Mouse (Mus musculus) lung, postnatal 25 days (tissue): ENCODE data around the gene Slc39a11.

ENCODE experiments used
- DNase-seq: peaks from one replicate; pipeline ENCODE4 v3.0.0; 2022; ENCODE audit warnings: low spot score

Slc39a11 gene

GRCm38 (mm10) chr11:113284951-113285741 is 364.7 kb downstream of the Slc39a11 start:
- no peak for DNase-seq

DNA sequence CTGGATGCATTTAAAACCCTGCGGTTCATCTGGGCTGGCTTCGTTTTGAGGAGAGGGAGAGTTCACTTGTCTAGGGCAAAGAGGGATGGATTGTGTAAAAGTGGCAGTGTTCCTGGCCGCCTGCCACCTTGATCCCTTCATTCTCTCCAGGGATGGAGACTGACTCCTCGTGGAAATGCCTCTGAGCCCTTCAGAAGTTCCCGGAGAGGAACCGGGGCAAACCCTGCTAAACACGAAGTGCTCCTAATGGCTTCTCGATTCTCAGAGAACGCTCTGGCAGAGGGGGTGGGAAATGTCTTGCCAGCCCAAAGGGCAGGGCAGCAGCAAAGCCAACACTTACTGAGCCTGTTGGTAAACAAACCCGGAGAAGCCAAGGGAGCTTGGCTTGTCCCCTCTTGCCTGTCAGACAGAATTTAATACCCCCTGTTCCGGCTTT is 366.5 kb downstream of the Slc39a11 start:
- peak; percentile 28 for DNase-seq

- DNase-seq: no peak
Measured at GRCm38 (mm10) chr11:113278238-113278637, 371.6 kb downstream of the Slc39a11 start.

DNA sequence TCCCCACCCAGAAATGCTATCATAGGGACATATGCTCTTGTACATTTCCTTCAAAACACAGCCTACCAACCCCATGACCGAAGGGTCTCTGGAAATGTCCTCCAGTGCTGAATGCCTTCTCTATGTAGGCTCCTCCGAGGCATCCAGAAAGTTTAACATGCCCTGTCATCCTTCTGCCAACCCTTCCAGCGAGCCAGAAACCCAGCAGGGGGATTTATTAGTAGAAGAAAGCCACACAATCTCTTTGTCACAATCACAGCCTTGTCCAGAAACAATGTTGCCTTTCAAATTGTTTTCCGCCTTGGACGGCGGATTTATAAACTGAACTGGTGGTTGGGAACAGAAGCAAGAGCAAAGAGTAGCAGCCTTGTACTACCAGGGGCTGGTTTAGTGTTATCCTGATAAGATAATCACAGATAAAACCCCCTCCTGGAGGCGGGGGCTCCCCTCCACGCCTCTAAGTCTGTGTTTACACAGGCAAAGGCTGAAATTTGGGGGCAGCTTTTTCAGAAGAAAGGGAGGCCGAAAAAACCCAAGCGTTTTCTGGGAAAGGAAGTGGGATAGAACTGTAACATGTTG is 372.8 kb downstream of the Slc39a11 start:
- DNase-seq: no peak

DNA sequence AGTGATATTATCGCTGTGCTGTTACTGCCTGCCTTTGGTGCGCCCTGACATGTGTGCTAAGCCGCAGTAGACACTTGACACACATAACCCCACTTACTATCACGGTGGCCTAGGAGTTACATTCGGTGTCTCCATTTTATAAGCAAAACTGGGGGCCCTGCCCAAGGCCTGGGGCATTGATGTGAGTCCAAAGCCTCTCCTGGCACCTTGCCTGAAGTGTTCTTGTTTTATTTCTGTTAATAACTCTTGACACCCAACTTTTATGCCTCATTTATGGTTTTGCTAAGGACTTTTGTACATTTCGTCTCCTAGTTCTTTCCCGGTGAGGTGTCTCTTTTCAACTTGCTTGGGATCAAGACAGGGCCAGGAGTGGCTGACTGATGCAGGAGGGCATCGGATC is 373.4 kb downstream of the Slc39a11 start:
- no peak for DNase-seq

DNA sequence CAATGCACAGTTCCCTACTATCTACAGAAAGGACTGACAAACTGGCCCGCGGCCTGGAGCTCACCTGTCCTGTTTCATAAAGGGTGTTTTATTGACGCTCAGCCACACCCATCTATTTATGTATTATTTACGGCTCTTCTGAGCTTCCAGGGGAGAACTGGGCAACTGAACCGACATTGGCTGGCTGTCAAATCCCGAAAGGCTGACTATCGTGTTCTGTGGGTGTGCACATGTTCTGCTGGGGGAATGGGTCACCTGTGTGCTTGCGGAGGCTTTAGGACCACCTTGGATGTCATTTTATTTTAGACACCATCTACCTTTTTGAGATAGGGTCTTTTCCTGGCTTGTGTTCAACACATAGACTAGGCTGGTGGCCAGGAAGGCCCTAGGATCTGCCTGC is 375.8 kb downstream of the Slc39a11 start:
- DNase-seq: no peak

GRCm38 (mm10) chr11:113271857-113272256 is 378.0 kb downstream of the Slc39a11 start:
- peak; percentile 26 for DNase-seq

DNA sequence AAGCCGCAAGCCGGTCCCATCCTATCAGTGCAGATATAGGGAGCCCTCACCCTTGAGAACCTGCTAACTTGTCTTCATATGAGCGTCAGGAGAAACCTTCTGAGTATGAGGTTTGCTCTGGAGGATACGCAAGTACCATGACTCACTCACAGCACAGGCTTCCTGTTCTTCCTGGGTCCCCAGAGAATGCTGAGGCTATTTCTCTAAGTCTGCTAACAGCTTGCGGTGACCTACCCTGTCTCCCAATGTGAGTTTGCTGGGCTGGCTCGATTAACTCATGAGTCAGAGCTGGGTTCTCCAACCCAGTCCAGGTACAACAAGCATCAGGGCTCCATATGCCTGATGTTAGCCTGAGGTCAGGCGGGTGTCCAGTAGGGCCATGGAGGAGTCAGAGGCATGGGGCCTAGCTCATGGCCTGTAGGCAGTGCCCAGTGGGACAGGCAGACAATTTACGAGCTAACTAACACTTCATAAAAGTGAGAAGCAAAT is 381.0 kb downstream of the Slc39a11 start:
- no peak for DNase-seq

DNA sequence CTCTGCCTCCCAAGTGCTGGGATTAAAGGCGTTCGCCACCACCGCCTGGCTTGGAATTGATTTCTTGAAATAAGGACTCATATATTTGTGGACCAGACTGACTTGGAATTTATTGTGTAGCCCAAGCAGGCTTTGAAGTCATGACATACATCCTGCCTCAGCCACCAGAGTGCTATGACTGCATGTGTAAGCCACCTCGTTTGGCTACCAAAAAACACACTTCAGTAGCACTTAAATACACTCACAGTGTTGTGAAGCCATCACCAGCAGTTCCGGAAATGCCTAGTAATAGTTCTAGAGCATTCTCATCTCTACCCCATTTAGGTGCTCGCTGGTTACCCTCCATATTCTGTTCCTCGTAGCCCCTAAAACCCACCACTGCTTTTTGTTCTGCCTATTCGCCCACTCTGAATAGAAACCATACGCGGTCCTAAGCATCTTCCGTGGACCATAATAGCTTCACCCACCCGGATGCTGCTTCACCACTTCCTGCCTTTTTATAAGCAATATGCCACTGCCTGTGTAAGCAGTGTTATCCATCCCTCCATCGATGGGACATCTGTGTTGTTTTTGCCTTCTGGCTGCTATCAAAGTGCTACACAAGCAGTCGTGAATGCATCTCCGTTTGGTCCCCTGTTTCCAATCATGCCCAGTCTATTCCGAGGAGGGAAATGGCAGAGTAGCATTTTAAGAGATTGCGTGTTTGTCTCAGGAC is 382.2 kb downstream of the Slc39a11 start:
- no peak for DNase-seq

GRCm38 (mm10) chr11:113266706-113267105 is 383.2 kb downstream of the Slc39a11 start:
- no peak for DNase-seq

DNA sequence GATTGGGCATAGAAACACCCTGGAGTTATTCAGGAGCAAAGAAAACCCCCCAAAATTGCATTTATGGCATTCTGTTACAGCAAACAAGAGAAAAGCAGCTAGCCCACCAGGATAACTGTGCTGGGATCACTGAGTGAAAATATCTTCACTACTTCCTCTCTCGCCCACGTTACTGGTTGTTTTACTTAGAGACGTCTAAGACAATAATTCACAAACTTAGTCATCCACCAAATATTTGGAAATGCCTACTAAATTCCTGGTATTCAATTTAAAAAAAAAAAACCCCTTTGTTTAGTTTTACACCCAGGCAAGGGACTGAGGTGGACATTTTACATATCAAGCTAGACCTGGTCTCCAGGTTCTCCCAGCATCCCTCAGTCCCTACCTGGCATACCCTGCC is 384.3 kb downstream of the Slc39a11 start:
- no peak for DNase-seq

GRCm38 (mm10) chr11:113263971-113264370 is 385.9 kb downstream of the Slc39a11 start:
- no peak for DNase-seq

- DNase-seq: no peak
Measured at GRCm38 (mm10) chr11:113262062-113262461, 387.8 kb downstream of the Slc39a11 start.

- DNase-seq: no peak
Measured at GRCm38 (mm10) chr11:113261421-113261820, 388.5 kb downstream of the Slc39a11 start.

DNA sequence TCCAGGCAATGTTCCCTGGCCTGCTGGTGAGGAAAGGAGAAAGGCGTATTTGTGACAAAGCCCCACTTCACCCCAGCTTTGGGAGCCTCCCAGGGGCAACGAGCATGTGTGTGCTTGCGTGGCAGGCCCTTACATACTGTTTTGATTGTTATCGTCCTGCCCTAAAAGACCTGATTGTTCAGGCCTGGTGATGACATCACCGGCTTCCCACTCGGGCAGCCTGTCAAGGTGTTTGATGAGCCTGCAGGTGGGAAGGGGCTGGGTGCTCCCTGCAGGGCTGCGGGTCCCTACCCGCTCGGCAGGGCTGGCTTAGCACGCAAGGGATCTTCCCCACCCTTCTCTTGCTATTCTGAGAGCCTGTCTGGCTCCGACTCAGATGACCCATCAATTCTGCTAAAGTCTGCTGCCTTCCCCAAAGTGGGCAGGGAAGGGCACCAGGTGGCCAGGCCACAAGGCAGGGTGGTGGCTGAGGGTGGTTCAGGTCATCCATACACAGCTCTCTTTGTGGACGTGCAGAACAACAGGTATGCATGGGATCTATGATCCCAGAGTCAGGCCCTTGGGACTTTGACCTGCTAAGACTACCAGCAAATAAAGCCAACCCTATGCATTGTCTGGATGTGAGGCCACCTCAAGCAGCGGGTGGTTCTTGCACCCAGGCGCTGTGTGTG is 390.0 kb downstream of the Slc39a11 start:
- no peak for DNase-seq

DNA sequence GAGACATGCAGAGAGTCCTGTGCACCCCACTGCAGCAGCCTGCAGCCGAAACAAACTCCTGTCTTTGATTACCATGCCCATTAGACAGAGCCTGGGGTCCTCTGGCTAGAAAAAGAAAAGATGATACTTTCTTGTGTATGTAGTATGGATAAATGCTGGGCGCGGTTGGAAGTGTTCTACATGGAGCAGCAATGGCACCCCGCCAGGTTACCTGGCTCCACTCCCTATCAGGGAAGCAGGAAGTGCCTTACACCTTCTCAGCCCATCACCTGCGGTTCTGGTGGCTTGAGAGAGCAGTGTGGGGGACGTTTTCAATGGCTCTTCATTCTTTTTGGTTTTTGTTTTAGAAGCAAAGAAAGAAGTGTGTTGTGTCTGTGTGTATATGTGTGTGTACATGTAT is 391.9 kb downstream of the Slc39a11 start:
- no peak for DNase-seq

- DNase-seq: no peak
Measured at GRCm38 (mm10) chr11:113254653-113255052, 395.2 kb downstream of the Slc39a11 start.

DNA sequence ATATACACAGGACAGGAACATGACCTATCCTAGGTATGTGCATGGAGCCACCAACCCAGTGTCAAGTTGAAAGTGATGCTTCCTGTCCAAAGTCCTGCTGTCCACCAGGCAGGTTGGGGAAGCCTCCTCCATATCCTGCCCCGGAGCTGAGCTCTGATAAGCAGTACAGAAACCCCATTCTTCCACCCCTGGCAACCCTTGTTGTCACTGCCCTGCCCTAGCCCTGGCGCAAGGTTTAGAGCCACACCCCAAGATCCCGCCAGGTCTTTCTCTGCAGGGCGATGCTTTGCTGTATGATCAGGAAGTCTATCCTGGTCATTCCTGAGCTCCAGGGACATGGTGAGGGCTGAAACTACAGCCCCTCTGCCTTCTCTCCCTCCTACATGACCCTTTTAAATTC is 396.7 kb downstream of the Slc39a11 start:
- DNase-seq: no peak

DNA sequence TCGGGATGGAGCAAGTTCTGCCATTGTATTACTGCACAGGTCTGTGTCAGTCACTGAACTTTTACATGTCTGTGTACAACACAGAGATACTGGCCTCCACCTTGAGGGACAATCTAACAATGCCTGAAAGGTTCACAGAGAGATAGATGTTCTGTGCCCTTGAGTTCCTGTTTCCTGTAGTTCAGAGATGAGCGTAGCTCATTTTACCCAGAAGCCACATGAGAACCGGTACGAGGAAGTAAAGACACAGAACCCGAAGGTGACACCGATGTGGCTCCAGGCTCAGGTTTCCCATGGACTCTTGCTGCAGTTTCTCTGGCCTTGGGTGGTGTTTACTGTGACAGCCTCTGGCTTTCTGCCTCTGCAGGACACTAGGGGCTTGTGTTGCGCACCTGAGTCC is 398.7 kb downstream of the Slc39a11 start:
- DNase-seq: no peak

GRCm38 (mm10) chr11:113246475-113246874 is 403.4 kb downstream of the Slc39a11 start:
- DNase-seq: no peak

- no peak for DNase-seq
Measured at GRCm38 (mm10) chr11:113245666-113246065, 404.2 kb downstream of the Slc39a11 start.

GRCm38 (mm10) chr11:113234432-113234831 is 415.4 kb downstream of the Slc39a11 start:
- DNase-seq: no peak
